Mouse (Mus musculus) liver, embryonic 14.5 days (tissue): ENCODE data around the gene Phf14. TPM values are rescaled to one million over a fixed set of nuclear protein-coding genes. Genes with fewer than 3 reads are reported as not detected.
A peak's percentile ranks its signal among the peaks of the same experiment; 100 is the strongest.

Experiments used
- ATAC-seq: fragments of 200-750 bp; cut with Nextera tagmentation; 2 replicates; pipeline ENCODE4 v1.8.0; 2017; ENCODE audit warnings: moderate number of reproducible peaks, mild to moderate bottlenecking, moderate library complexity; ENCODE audit not compliant: insufficient read depth
- DNase-seq, 3 experiments: peaks; one replicate each; pipeline ENCODE4 v3.0.0-alpha.2; 2012 to 2013; ENCODE audit warnings: low read depth in 3 of 3, low spot score in 3 of 3
- H3K27ac ChIP-seq: fragments of 300-500 bp; sonication (generic); 2 replicates; pipeline ENCODE4 v1.5.1; 2014; ENCODE audit warnings: moderate library complexity, mild to moderate bottlenecking, control low read depth, inconsistent platforms
- H3K27me3 ChIP-seq: fragments of 300-500 bp; sonication (generic); 2 replicates; pipeline ENCODE4 v1.6.1; 2014; ENCODE audit warnings: mild to moderate bottlenecking, low read length, moderate library complexity; ENCODE audit not compliant: control insufficient read depth, insufficient read depth
- H3K36me3 ChIP-seq: fragments of 300-500 bp; sonication (generic); replicated peaks from 2 replicates; pipeline ENCODE4 v1.6.1; 2014; ENCODE audit warnings: low read depth; ENCODE audit not compliant: control insufficient read depth, insufficient read depth
- H3K4me1 ChIP-seq, 2 experiments: fragments of 200-500 bp in 1 of 2; fragments of 300-500 bp in 1 of 2; sonication (generic) in 1 of 2; replicated peaks; 2 replicates each; pipeline ENCODE4 v1.6.1; 2012 to 2014; ENCODE audit warnings: antibody characterized with exemption in 1 of 2, inconsistent platforms in 1 of 2, low read length in 1 of 2; ENCODE audit not compliant: control insufficient read depth in 2 of 2, insufficient read depth in 2 of 2
- H3K4me2 ChIP-seq: fragments of 300-500 bp; sonication (generic); 2 replicates; pipeline ENCODE4 v1.6.1; 2014; ENCODE audit warnings: low read depth, mild to moderate bottlenecking, control low read depth, moderate library complexity
- H3K4me3 ChIP-seq, 2 experiments: fragments of 200-500 bp in 1 of 2; fragments of 300-500 bp in 1 of 2; sonication (generic) in 1 of 2; 2 replicates each; pipeline ENCODE4 v1.5.1; 2012 to 2014; ENCODE audit warnings: low read depth in 2 of 2, low read length in 2 of 2, mild to moderate bottlenecking in 2 of 2, control low read depth in 1 of 2, inconsistent platforms in 1 of 2, moderate library complexity in 1 of 2; ENCODE audit not compliant: insufficient read depth in 1 of 2
- H3K9ac ChIP-seq: fragments of 300-500 bp; sonication (generic); replicated peaks from 2 replicates; pipeline ENCODE4 v1.6.1; 2014; ENCODE audit warnings: mild to moderate bottlenecking, control low read depth, moderate library complexity
- H3K9me3 ChIP-seq: fragments of 300-500 bp; sonication (generic); 2 replicates; pipeline ENCODE4 v1.6.1; 2016; ENCODE audit warnings: low read length, mixed read lengths; ENCODE audit not compliant: control insufficient read depth
- CTCF ChIP-seq: IDR thresholded peaks from 2 replicates; pipeline ENCODE4 v1.5.1; 2016; ENCODE audit warnings: antibody characterized with exemption, low read depth, control low read depth
- EP300 ChIP-seq: IDR thresholded peaks from 2 replicates; pipeline ENCODE4 v1.6.1; 2016; ENCODE audit warnings: antibody characterized with exemption, low read depth
- WGBS: fragments of 180-500 bp; shearing (Covaris S2); extraction: QIAGEN DNeasy Blood & Tissue Kit; methylation state at CpG from one replicate; pipeline ENCODE4 v1.1.7; 2014; ENCODE audit not compliant: insufficient replicate concordance; 5-methylcytosine and 5-hydroxymethylcytosine counted together
- polyA plus RNA-seq, 2 experiments: library from polyadenylated mRNA; depleted of rRNA in 1 of 2; stranded (reverse) in 1 of 2; unstranded in 1 of 2; fragments of >200 nt; fragmentation: Nextera tagmentation in 1 of 2; extraction: Ambion mirVana in 1 of 2; gene quantifications; 2 replicates each; pipeline versions ENCODE4 v1.2.1 to v1.2.3; 2012 to 2014

Gene Phf14
- polyA plus RNA-seq, 2 experiments = 9.3 to 19.5 TPM

DNA sequence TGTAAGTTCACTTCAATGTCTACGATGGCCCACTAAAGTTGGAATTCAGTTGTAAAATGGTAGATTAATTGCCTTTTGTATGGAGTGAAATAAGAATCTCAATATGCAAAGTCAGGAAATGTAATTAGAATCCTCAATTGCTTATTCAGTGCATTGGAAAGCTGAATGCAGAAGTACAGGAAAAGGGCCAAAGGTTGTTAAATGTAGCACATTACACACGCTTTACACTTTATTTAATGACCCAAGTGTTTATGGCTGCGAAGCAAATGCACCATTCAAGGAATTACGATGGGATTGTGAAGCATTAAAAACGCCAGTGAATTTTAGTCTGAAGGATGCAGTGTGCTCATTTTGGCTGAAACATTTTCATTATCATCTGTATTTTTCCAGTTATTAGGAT, 167.0 kb downstream of the Phf14 start:
- WGBS = 75% methylated on average over 5 of the region's 5 CpGs
- Histone ChIP-seq H3K9me3 (no peaks in the 10 kb centered on the region), H3K4me3 (no peak overlapping the region), H3K27ac (no peak overlapping the region), H3K36me3 (no peaks in the 10 kb centered on the region), H3K9ac (no peak overlapping the region), H3K4me1 (peaks cover 0 to 3% of the 10 kb centered on the region in 2 experiments; a peak in 1 of 4 replicates), H3K27me3 (no peaks in the 10 kb centered on the region), H3K4me2 (no peak overlapping the region)
- ATAC-seq (no peak), DNase-seq (no peak)
- no peak for TF ChIP-seq EP300
- no peak for TF ChIP-seq CTCF

DNA sequence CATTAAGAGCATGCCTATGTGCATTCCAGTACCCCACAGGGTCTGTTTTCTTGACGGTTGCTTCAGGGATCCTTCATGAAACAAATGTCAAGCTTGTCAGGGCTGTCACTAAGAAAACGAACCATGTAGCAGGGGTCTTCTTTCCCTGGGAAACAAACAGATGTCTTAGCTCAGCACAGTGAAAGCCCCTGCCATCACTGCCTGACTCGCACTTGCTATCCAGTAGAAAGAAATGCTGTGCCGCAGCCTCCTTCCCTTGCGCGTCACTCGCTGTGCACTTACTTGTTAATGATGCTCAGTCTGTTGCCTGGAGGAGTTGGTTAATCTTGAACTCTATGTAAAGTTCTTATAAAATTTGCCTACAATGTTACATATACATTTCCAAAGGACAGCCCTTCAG, 169.7 kb downstream of the Phf14 start:
- Histone ChIP-seq H3K4me1 (0 out of 4 replicates have a peak, but pooled peaks cover 0 to 3% of the 10 kb centered on the region in 2 experiments), H3K4me2 (no peak overlapping the region), H3K4me3 (no peak overlapping the region), H3K36me3 (no peaks in the 10 kb centered on the region), H3K9me3 (no peaks in the 10 kb centered on the region), H3K27me3 (no peaks in the 10 kb centered on the region), H3K27ac (no peak overlapping the region), H3K9ac (no peak overlapping the region)
- 76% methylated on average over 7 of the region's 7 CpGs for WGBS
- TF ChIP-seq EP300 = no peak
- TF ChIP-seq CTCF = no peak
- no peak for DNase-seq
- ATAC-seq = no peak

DNA sequence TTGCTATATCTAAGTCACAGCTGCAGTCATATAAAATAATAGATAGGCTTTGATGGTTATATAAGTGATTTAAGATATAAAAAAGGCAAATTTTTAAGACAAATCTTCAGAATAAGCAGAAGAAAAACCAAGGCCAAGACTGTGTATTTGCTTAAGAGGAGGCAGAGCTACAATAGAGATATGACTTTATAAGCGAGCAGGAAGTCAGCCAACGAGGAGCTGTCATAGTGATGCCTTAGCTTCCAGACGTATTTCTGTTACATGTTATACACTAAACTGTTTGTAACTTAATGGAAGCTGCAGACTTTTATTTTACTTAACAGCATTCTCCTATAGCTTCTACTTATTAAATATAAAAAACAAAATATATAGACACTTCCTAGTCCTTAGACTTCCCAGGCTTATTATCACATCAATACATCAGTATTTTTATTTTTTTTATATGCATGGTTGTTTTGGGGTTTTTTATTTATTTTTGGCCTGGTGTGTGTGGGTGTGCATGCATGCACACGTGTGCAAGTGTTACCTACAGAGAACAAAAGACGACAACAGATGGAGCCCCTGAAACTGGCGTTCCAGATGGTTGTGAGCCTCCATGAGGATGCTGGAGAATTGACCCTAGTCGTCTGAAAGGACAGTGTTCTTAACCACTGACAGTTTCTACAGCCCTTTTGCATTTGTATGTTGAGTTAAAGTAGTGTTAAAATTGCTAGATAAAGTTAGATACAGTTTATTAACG, 170.4 kb downstream of the Phf14 start:
- Histone ChIP-seq H3K27me3 (no peaks in the 10 kb centered on the region), H3K27ac (no peak overlapping the region), H3K9ac (no peak overlapping the region), H3K9me3 (no peaks in the 10 kb centered on the region), H3K36me3 (no peaks in the 10 kb centered on the region), H3K4me1 (0 out of 4 replicates have a peak, but pooled peaks cover 0 to 3% of the 10 kb centered on the region in 2 experiments), H3K4me2 (no peak overlapping the region), H3K4me3 (no peak overlapping the region)
- ATAC-seq (no peak), DNase-seq (no peak)
- TF ChIP-seq CTCF = no peak
- TF ChIP-seq EP300 = no peak
- WGBS = 58% methylated on average over 8 of the region's 8 CpGs

DNA sequence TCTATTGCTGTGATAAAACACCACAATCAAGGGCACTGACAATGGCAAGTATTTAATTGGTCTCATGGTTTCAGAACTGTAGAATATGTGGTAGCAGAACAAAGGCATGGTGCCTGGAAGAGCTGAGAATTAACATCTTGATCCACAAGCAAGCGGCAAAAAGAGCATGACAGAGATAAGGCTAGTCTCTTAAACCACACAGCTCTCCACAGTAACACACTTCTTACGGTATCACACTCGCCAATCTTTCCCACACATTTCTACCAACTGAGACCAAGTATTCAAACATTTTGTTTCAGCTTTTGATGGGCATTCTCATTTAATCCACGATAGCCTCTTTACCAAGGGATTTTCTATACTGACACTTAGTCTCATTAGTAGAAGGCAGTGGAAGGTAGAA, 171.7 kb downstream of the Phf14 start:
- H3K4me3 ChIP-seq = no peak overlapping the region
- DNase-seq = no peak
- no peaks in the 10 kb centered on the region for H3K36me3 ChIP-seq
- ATAC-seq = peak; percentile 43; the same call in 1 of the 2 replicates
- WGBS = 22% methylated on average over 4 of the region's 4 CpGs
- no peak overlapping the region for H3K9ac ChIP-seq
- no peaks in the 10 kb centered on the region for H3K27me3 ChIP-seq
- TF ChIP-seq CTCF = no peak
- TF ChIP-seq EP300 = no peak
- H3K27ac ChIP-seq = no peak overlapping the region
- H3K9me3 ChIP-seq = no peaks in the 10 kb centered on the region
- H3K4me1 ChIP-seq = 0 out of 4 replicates have a peak, but pooled peaks cover 0 to 3% of the 10 kb centered on the region in 2 experiments
- H3K4me2 ChIP-seq = no peak overlapping the region

DNA sequence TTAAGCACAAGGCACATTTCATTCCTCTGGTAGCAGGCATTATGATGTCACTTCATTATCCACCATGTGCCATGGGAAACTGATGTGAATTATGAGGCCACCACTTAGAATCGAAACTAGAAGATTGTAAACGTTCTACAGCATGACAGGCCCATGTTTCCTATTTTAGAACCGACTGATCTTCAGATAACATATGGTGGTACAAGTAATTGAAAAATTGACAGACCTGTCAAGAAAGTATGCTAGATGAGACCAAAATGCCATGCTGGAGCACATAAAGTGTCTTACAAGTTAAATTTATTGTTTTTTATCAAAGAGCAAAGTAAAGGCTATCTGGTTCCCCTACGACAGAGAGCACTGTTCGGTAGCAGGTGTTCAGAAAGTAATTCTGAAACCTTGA, 172.8 kb downstream of the Phf14 start:
- Histone ChIP-seq H3K36me3 (no peaks in the 10 kb centered on the region), H3K4me2 (no peak overlapping the region), H3K27me3 (no peaks in the 10 kb centered on the region), H3K27ac (no peak overlapping the region), H3K4me3 (no peak overlapping the region), H3K4me1 (0 out of 4 replicates have a peak, but pooled peaks cover 0 to 3% of the 10 kb centered on the region in 2 experiments), H3K9me3 (no peaks in the 10 kb centered on the region), H3K9ac (no peak overlapping the region)
- TF ChIP-seq CTCF (no peak), EP300 (no peak)
- no peak for DNase-seq
- WGBS = 44% methylated on average over 5 of the region's 5 CpGs
- ATAC-seq = no peak
